Mouse (Mus musculus) hematopoietic multipotent progenitor cell, adult 10-12 weeks (in vitro differentiated cells): Measurements from ENCODE around the gene Rab7. TPM values are rescaled to one million over a fixed set of nuclear protein-coding genes. Genes with fewer than 3 reads are reported as not detected.

Experiments used
- polyA plus RNA-seq: library from polyadenylated mRNA; stranded (reverse); fragments of >175 nt; gene quantifications from 2 replicates; pipeline ENCODE4 v1.2.3, GENCODE M21; 2012; ENCODE audit warnings: low replicate concordance

The Rab7 gene
- polyA plus RNA-seq = 83.4 and 138 TPM in 2 replicates

DNA sequence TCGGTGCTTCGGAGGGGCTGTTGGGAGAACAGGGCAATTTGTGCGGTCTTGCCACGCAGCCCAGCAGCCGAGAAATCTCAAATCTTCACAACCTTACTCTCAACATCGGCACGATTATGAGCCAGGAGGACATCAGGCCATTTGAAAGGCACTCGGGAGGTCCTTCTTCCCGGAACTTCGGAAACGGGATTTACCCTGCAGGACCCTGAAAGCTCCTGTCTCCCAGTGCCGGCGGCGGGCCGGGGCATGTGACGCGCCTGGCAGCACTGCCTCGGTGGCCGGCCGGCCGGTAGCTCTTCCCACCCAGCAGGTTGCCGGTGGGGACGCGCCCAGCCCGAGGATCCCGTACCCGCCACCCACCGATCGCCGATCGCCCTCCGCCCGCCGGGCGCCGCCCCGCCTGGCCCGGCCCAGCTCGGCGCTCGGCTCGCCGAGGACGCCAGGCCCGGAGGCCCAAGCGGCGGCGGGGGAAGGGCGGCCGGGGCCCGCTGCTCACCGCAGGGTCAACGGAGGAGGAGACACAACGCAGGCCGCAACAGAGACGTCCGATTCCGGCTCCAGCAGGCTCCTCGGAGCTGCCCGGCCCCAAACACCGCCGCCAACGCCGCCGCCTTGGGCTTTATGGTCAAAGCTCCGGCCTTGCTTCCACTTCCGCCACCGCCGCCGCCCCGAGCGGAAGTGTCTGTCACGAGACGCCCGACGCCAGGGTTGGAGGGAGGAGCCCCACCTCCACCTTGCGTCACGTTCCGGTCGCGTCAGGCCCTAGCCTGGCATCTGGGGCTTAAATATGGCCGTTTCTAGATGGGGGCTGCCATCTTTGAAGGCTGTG is at the start of gene Rab7:
Gene Rab7, minus strand, starts transcription at position 694 of the 829 bp plus-strand sequence.

DNA sequence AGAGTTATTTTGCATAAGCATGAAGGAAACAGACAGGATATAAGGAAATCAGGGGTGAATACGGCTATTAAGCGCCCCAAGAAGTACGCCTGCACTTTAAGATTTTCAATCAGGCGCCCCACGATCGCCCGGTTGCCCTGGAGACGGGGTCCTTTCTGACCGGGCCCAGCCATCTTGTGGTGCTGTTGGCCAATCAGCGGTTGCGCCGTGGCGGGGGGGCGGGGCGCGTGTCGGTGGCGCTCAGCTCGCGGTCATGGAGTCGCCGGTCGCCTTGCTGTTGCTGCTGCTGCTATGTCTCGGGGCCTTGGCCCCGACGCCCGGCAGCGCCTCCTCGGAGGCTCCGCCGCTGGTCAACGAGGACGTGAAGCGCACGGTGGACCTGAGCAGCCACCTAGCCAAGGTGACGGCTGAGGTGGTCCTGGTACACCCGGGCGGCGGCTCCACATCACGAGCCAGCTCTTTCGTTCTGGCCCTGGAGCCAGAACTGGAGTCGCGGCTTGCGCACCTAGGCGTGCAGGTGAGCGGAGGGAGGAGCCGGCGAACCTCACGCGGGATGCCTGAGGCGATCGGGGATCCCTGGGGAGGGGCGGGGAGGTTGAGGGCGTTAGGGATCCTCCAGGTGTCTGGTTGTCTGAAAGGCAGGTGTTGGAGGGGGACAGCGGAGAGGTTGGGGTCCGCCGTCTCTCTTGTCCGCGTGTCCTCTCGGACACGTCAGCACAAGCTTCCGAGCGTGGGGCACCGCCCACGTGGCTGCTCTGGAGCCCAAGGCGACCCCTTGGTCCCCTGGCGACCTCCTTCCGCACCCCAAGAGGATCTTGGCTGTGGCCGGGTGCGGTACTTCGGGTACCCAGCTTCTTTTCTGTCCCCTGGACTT is 39.4 kb upstream of the Rab7 start, which contains the start of gene Rpn1:
Gene Rpn1, plus strand, starts transcription at position 205 of the 874 bp plus-strand sequence.

DNA sequence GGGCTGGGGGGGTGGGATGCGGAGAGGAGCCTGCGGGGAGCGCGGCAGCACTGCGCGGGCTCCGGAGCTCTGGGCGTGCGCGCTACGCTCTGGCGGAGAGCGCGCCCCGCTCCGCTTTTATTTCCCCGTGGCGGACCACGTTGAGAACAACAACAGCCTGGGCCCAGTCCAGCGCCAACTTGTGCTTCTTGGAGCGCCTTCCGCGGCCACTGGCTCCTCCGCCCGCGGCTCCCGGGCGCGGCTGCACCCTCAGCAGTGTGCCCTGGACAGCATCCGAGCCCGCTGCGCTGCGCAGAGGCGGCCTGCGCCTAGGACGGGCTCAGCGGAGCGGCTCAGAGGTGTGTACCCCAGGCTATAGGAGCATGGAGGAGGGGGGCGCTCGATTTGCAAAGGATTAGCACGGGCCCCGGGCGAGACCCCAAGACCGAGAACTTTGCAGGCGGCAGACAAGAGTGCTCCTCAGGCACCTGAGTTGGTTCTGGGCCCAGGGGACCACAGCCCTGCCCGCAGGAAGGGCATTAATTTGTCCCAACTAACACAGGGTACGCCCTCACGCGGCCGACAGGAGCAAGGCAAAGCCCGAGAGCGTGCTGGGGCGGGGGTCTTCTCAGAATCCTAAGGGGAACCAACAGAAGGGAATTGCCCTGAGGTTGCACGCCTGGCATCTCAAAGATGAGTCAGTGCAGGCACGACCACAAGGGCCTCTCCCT is 63.4 kb downstream of the Rab7 start, which contains the start of gene H1fx:
Gene H1fx, minus strand, starts transcription at position 91 of the 710 bp plus-strand sequence.

Other genes starting within 250 kb of the Rab7 start
- 49.2 and 155 TPM in 2 replicates for gene Rab43, start 233.1 kb downstream of the Rab7 start, polyA plus RNA-seq
- 2.7 and 24.2 TPM in 2 replicates for gene Gm45140, start 209.5 kb downstream of the Rab7 start, polyA plus RNA-seq
- gene Isy1, start 206.5 kb downstream of the Rab7 start, polyA plus RNA-seq = 41.7 and 45.7 TPM in 2 replicates
- gene Cnbp, start 194.2 kb downstream of the Rab7 start, polyA plus RNA-seq = 54.5 and 74.0 TPM in 2 replicates
- gene Copg1, start 157.5 kb downstream of the Rab7 start, polyA plus RNA-seq = 13.3 and 35.5 TPM in 2 replicates
- 18.1 and 31.6 TPM in 2 replicates for gene Hmces, start 131.3 kb downstream of the Rab7 start, polyA plus RNA-seq
- gene H1fx, start 63.6 kb downstream of the Rab7 start, polyA plus RNA-seq = 5.4 and 9.3 TPM in 2 replicates
- gene Rpn1, start 39.2 kb upstream of the Rab7 start, polyA plus RNA-seq = 23.7 and 33.8 TPM in 2 replicates
- gene Gata2, start 148.6 kb upstream of the Rab7 start, polyA plus RNA-seq = 14.7 and 68.6 TPM in 2 replicates
- not detected in 2 replicates for gene Dnajb8, start 177.0 kb upstream of the Rab7 start, polyA plus RNA-seq